Mouse (Mus musculus) liver, embryonic 14.5 days (tissue): ENCODE results near the gene Mgll.

ENCODE experiments used
- CTCF ChIP-seq: IDR thresholded peaks from 2 replicates; pipeline ENCODE4 v1.5.1; 2016; ENCODE audit warnings: antibody characterized with exemption, low read depth, control low read depth
- EP300 ChIP-seq: IDR thresholded peaks from 2 replicates; pipeline ENCODE4 v1.6.1; 2016; ENCODE audit warnings: antibody characterized with exemption, low read depth

DNA sequence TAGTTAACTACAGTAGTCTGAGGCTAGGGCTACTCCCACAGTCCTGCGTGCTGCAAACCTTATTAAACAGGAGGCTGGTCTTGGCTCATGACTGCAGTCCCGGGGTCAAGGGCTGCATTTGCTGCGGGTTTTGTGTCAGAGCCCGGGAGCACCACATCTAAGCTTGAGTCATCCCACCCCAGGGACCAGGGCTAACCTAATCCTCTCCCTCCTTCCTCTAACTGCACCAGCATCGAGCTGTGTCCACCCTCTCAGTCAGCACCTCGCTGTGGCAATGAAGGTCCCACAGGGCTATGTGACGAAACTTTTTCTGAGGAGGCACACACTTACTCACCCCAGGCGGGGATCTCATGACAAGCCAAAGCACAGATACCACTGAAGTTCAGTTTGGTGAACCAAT, 22.1 kb downstream of the Mgll start:
- TF ChIP-seq CTCF: no peak
- no peak for TF ChIP-seq EP300
